Mouse (Mus musculus) adrenal gland, adult 2 months (tissue): ENCODE measurements at regions not wholly inside any gene's neighbourhood (a gene's known extent, or its start where the extent isn't known, plus 50 kb on each side); places are given as distances from the start of the nearest gene placed in this dataset.
A peak's percentile ranks its signal among the peaks of the same experiment; 100 is the strongest.

Source experiments
- DNase-seq: peaks from one replicate; pipeline ENCODE4 v3.0.0; 2021

- DNase-seq, result no peak
Measured at GRCm38 (mm10) chr1:148901319-148902033, 1059.6 kb downstream of the Pla2g4a start.

- no peak for DNase-seq
Measured at GRCm38 (mm10) chr1:148870788-148871187, 1090.3 kb downstream of the Pla2g4a start.

GRCm38 (mm10) chr1:148863582-148863981, 1097.5 kb downstream of the Pla2g4a start:
- no peak for DNase-seq

- DNase-seq, result no peak
Measured at GRCm38 (mm10) chr1:148852990-148853389, 1108.1 kb downstream of the Pla2g4a start.

- no peak for DNase-seq
Measured at GRCm38 (mm10) chr1:148846595-148846994, 1114.5 kb downstream of the Pla2g4a start.

- DNase-seq, result no peak
Measured at GRCm38 (mm10) chr1:148823146-148823545, 1137.9 kb downstream of the Pla2g4a start.

DNA sequence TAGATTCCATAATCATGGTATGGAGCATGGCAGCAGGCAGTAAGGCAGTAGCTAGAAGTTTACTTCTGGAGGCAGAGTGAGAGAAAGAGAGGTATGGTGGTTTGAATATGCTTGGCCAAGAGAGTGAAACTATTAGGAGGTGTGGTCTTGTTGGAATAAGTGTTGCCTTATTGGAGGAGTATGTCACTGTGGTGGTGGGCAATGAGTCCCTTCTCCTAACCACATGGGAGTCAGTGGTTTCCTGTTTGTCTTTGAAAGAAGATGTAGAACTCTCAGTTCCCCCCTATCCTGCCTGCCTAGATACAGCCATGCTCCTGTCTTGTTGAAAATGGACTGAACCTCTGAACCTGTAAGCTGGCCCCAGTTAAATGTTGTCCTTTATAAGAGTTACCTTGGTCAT, 1152.4 kb downstream of the Pla2g4a start:
- DNase-seq, result no peak

DNA sequence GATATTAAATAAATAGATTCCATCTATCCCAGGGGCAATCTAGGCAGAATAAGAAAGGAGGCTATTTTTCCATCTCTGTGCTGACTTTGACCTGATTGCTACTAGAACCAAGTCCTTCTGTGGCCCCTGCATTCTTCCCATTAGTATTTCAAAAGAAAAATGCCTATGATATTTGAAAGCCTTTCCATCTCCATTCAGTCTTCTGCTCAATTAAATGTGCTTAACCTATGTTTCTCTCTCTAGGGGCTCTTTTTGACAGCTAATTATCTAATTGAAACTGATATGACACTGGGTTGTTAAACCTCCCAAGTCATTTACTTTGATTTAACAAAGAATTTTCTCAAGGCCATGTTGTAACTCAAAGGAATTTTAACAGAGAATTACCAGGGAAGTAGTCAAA, 1164.0 kb downstream of the Pla2g4a start:
- no peak for DNase-seq

DNA sequence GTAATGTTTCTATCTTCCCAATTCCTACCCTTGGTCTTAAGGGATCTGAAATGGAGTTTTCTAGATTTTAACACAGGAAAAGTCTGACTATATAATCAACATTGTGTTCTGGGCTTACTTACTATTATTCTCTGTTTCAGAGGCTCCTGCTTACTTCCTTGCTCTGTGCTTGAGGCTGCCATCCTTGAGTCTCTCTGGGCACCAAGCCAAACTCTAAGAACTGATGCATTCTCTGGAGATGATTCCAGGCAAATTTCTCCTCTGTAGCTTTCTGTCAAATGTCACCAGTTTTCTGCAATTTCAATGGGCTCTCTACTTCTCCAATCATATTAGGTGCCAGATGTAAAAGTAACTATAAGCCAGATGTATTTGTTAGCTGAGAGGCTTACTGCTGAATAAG, 1210.3 kb downstream of the Pla2g4a start:
- no peak for DNase-seq

DNA sequence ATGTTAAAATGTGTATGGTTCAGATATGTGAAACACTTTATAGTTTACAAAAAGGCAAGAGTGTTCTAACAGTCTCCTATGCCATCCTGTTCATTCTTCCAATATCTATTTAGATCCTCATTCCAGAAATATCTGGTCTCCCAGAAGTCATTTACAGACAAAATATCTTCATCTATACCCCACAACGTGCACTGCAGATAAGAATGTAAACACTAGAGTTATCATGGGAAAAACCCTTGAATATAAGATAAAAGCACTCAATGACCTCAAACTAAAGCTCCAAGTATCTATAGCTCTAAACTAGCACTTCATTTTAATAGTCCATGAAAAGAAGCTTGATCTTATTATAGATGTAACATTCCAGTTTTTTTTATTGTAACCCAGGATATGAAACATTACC, 1239.0 kb downstream of the Pla2g4a start:
- DNase-seq, result no peak

GRCm38 (mm10) chr1:148721409-148721808, 1239.7 kb downstream of the Pla2g4a start:
- no peak for DNase-seq

DNA sequence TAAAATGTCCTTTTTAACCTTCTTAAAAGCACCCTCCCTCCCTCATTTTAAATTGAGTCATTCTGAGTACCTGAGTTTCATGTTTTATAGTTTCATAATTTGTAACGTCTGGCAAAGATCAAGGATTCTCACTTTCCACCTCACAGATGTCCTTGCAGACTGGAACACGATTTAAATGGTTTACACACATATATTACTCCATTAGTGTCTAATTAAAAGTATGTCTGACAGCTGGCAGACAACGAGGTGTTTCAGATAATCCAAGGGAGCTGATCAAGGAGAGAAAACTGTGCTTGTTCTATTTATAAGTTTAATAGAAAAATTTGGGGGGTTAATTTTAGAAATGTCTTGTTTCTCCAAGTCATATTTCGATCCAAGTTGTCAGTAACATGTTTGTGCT, 1240.1 kb downstream of the Pla2g4a start:
- no peak for DNase-seq

- DNase-seq, result no peak
Measured at GRCm38 (mm10) chr1:148708084-148708483, 1253.0 kb downstream of the Pla2g4a start.

DNA sequence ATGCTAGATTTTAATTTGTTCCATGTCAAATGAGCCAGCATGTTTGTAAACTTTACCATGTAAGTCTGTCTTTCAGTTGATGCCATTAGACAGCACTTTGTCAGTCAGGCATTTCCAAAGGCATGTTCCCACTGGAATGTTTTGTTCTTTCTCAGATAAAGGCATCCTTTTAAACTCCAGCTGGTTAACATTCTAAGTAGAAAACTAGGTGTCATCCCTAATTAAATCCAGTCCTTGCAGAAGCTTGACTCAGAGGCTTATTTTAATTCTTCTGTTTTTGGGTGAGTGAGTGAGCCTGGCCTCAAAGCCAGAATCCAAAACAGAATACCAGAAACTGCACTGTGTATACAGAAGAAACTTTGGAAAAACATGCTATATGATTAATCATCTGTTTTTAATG, 1253.4 kb downstream of the Pla2g4a start:
- no peak for DNase-seq

DNA sequence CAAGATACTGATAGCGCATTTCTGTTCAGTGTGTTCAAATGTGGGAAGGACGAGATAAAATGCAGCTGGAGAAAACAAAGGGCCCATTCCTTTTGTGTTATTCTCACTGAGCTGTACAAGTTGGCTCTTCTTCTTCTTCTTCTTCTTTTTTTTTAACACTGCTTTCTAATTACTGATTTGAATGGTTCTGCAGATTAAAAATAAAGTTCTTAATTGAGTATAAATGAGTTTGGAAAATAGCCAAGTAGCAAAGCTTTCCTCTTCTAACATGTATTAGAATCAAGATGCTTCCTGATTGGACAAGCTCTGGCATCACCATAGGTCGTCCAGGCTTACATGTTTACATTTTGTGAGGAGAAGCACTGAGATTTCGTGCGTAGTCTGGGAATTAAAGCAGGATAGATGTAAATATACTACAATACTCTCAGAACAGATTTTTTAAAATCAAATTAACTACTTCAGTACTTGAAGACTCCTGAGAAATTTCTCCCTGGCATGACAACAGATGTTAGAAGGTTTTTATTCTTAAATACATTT, 1254.8 kb downstream of the Pla2g4a start:
- no peak for DNase-seq

DNA sequence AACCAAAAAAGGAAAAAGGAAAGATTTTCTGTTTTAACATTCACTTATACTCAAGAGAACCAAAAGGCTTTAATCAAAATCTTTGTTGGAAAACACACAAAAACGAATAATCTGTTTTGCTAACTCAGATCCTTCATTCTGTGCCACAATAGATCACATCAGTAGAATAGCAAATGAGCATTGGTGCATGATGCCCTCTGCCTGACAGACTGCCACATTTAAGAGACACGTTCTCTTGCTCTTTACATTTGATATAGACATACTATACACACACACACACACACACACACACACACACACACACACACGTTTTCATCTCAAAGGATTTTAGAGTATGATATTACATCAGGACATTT, 1260.5 kb downstream of the Pla2g4a start:
- DNase-seq, result no peak

- no peak for DNase-seq
Measured at GRCm38 (mm10) chr1:148699854-148700598, 1261.1 kb downstream of the Pla2g4a start.

DNA sequence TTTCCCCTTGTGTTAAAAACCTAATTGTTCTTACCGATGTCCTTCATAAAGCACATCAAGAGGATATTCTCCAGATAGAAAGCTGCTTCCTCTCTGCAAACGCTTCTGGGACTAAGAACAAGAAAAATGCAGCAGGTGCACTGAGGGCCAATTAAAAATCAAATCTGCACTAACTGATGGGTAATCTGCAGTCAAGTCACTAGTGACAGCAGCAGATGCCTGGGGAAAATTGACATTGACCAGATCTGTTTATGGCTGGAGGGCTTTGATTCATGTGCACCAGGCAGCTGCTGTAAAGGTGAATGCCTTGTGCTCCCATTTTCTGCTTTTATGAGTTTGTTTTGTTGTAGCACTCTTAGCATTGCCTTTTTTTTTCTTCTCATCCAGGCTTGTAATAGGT, 1271.0 kb downstream of the Pla2g4a start:
- peak; percentile 9 for DNase-seq

DNA sequence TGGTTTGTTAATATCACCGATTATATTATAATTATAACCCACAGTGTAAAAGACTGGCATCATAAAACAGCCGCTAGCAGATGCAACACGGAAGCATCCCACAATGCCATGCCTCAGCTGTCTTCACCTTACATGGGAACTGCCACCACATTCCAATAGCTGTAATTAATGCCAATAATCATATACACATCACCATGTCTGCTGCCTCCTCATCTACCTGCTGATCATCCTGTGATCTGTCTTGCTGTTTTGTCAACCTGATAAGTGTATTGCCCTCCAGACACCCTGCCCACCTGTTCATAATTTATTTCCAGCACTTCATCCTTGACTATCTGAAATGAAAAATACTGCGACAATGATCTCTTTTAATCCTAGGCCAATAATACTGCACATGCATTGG, 1271.5 kb downstream of the Pla2g4a start:
- DNase-seq, result no peak

DNA sequence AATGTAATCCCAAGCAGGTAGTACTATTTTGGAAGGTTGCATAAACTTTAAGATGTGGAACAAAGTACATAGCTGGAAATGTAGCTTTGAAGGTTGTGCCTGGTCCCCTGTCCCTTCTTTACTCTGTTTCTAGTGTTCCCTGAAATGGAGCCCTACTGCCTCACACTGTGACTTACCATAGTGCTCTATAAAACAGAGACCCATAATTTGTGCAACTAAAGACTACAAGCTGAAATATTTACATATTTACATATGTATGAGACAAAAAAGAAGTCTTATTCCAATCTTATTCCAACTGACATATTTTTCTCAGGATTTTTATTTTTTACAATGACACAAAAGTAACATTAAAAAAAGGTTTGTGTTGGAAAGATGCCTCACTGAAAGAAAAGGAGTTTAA, 1285.6 kb downstream of the Pla2g4a start:
- no peak for DNase-seq

DNA sequence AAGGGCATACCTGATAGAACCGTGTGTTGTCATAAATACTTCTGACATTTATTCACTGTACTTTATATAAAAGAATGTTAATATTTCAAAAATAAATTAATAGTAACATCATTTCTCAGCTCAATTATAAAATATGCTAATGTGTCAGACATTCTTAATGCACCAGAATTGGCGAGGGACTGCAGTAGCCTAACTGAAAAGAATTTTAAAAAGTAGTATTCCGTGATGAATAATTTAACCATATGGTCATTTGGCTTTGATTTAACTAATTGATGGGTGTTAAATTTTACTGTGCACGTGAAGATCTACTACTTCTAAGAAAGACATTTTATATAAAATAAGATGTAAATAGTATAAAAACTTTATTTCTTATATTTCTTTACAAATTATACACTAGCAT, 1296.7 kb downstream of the Pla2g4a start:
- no peak for DNase-seq

DNA sequence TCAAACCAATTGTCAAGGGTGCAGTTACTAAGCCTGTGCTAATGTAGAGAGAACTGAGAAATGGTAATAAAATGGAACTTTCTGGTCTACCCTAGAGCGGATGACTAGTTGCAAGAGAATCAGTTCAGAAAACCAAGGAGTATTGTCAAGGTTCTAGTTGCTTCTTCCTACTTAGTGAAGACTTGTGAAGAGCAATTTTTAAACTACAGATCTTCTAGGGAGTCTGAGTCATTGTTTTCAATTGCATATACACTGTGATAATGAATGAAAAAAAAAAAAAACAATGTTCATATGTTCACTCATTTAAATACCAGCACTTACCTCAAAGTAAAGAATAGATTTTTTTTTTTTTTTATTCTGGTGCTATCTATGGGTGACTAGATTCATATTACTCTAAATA, 1304.1 kb downstream of the Pla2g4a start:
- no peak for DNase-seq
